Mouse (Mus musculus) layer of hippocampus, adult 2 months (tissue): ENCODE data around the gene Arsg. TPM values are rescaled to one million over a fixed set of nuclear protein-coding genes. Genes with fewer than 3 reads are reported as not detected.

Experiments used
- DNase-seq, 2 experiments: peaks; one replicate each; pipeline ENCODE4 v3.0.0; 2022; ENCODE audit warnings: low spot score in 2 of 2
- H3K27ac ChIP-seq: fragments of 200-600 bp; 2 replicates; pipeline ENCODE4 v1.8.1; 2022
- H3K4me3 ChIP-seq: fragments of 200-600 bp; 2 replicates; pipeline ENCODE4 v1.8.1; 2022; ENCODE audit warnings: mild to moderate bottlenecking
- CTCF ChIP-seq: fragments of 200-600 bp; conservative IDR thresholded peaks from 2 replicates; pipeline ENCODE4 v1.8.1; 2022; ENCODE audit warnings: antibody characterized with exemption, mild to moderate bottlenecking, moderate library complexity
- total RNA-seq, 2 experiments: library from RNA; stranded (reverse); gene quantifications; 2 replicates each; pipeline ENCODE4 v1.2.3; 2021

The Arsg gene
- total RNA-seq, 2 experiments from 2014 or later: 11.7 to 13.9 TPM

GRCm38 (mm10) chr11:109443468-109444263 is 29.5 kb upstream of the Arsg start:
- Histone ChIP-seq H3K27ac (no peak overlapping the region), H3K4me3 (no peak overlapping the region)
- TF ChIP-seq CTCF: peak; percentile 44
- no peak for DNase-seq

DNA sequence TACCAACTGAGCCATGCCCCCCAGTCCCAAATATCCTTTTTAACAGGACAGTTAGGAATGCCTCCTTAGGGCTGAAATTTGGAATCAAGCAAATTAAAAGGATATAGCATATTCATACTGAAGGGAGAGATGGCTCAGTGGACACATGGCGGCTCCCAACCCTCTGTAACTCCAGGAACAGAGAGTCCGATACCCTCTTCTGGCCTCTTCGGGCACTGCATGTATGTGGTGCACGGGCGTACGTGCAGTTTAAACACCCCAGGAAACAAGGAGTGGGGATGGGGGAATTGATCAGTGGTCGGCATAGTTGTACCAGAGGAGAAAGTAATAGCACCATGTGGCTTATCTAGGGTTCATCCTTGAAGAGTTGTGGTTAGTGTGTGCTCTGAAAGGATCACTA is 28.6 kb upstream of the Arsg start:
- Histone ChIP-seq H3K27ac (no peak overlapping the region), H3K4me3 (no peak overlapping the region)
- DNase-seq: no peak
- peak; percentile 67 for TF ChIP-seq CTCF

GRCm38 (mm10) chr11:109445438-109446035 is 27.6 kb upstream of the Arsg start:
- DNase-seq: peak; percentile 33 to 39
- Histone ChIP-seq H3K4me3 (no peak overlapping the region), H3K27ac (no peak overlapping the region)
- TF ChIP-seq CTCF: peak; percentile 90

- no peak overlapping the region for H3K4me3 ChIP-seq
- no peak for DNase-seq
- no peak overlapping the region for H3K27ac ChIP-seq
- TF ChIP-seq CTCF: no peak
Observed at GRCm38 (mm10) chr11:109451169-109451568, 22.0 kb upstream of the Arsg start.

GRCm38 (mm10) chr11:109456261-109456660 is 16.9 kb upstream of the Arsg start:
- no peak overlapping the region for H3K27ac ChIP-seq
- DNase-seq: no peak
- TF ChIP-seq CTCF: no peak
- H3K4me3 ChIP-seq: no peak overlapping the region

GRCm38 (mm10) chr11:109458165-109458564 is 15.0 kb upstream of the Arsg start:
- no peak overlapping the region for H3K4me3 ChIP-seq
- no peak for DNase-seq
- no peak for TF ChIP-seq CTCF

GRCm38 (mm10) chr11:109460586-109460985 is 12.6 kb upstream of the Arsg start:
- no peak for TF ChIP-seq CTCF
- Histone ChIP-seq H3K4me3 (no peak overlapping the region), H3K27ac (no peak overlapping the region)
- no peak for DNase-seq

More at GRCm38 (mm10) chr11:109458165-109458564, 15.0 kb upstream of the Arsg start:
- no peak overlapping the region for H3K27ac ChIP-seq

DNA sequence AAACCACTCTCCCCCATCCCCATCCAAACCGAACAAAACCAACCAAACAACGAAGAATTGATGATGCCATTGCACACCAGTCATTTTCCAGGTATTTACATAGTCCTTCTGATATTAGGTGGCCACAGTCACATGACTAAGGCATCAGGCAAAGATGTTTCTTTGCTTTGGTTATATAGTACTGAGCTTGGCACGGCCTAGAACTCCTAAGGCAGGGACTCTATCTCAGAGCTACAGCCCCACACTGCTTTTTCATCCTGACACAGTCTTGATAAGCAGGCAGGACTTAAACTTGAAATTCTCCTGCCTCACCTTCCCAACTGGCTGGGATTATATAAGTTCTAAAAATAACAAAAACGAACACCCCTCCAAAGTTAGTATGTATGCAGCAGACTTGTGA is 8.1 kb upstream of the Arsg start:
- Histone ChIP-seq H3K4me3 (no peak overlapping the region), H3K27ac (no peak overlapping the region)
- DNase-seq: no peak
- TF ChIP-seq CTCF: no peak

DNA sequence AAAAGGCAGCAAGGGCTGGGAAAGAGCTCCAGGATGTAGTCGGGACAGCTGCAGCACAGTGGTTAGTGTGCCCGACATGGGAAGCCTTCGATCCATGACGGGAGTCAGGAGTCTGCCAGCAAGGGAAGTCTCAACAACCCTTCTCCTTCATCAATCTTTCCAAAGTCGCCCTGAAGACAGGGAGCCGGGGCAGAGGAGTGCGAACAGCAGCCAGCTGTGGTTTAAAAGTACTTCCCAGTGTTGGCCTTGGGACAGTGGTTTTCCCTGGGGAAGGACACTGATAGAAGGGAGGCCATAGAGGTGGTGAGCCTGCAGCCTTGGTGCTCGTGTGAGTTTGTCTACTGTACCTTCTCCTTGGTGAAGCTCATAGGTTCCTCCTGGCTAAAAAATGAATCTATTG is 6.2 kb upstream of the Arsg start:
- TF ChIP-seq CTCF: no peak
- DNase-seq: no peak
- H3K4me3 ChIP-seq: no peak overlapping the region
- no peak overlapping the region for H3K27ac ChIP-seq

GRCm38 (mm10) chr11:109468133-109468532 is 5.0 kb upstream of the Arsg start:
- no peak for DNase-seq
- H3K27ac ChIP-seq: no peak overlapping the region
- TF ChIP-seq CTCF: no peak
- H3K4me3 ChIP-seq: no peak overlapping the region

DNA sequence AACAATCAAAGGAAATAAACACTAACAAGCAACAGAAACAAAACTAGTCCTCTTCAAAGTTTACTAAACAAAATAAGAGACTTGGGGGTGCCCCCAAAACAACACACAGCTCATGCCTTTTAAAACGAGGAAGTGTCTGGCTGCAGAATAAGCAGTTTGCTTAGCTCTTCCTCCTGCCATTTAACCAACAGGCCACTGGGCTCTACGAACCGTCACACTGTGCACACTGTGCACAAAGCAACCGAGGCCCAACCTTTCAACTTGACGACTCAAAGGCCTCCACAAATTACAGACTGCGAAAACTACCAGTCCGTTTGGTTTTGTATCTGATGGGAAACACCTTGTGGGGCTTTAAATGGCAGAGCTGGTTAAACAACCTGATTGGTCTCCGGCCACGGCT is 3.0 kb upstream of the Arsg start:
- no peak for TF ChIP-seq CTCF
- H3K27ac ChIP-seq: 0 out of 2 replicates have a peak overlapping the region, but pooled peaks have one; percentile 23
- H3K4me3 ChIP-seq: no peak overlapping the region
- DNase-seq: no peak

DNA sequence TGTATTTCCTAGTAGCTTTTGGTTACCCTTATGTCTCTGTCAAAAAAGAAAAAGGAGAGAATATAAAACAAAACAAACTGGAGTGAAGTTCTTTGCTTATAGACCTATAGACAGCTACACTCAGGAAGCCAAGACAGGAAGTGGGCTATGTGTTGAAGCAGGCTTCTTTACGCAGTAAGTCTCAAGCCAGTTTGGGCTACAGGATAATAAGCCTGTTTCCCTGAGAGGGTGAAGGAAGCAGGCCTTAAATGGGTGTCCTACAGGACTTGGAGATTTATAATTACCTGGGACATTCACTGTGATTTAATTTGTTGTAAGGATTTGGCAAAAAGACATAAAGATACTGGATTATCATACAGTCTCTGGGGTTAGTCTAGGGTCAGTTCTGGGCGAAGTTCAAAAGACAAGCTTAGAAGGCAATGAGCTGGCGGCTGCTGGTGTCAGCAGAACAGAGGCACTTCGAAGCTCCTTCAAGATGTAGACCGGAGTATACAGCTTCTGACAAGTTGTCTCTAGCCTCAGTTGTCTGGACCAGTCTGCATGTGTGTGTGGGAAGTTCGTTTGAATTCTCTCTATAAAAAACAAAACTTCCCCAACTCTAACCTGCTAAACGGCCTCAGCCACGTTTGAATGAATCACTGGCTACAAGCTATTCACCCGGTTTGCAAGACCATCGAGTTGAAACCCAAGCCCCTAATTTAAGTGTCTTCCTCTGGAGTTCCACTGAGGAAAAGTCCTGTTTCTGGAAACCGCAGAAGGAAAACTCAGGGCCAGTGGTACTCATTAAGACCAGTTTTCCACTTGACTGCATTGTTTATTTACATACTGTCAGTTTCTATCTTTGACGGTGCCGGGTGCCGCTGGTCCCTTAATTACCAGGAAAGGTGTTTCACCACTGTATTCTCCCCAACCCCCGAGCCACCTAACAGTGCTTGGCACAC is 2.0 kb upstream of the Arsg start:
- no peak for TF ChIP-seq CTCF
- peak overlapping the region; percentile 23; the same call in 1 of the 2 replicates for H3K27ac ChIP-seq
- no peak for DNase-seq
- peak overlapping the region; percentile 88; the same call in 1 of the 2 replicates for H3K4me3 ChIP-seq
